Mouse (Mus musculus): ENCODE measurements at regions not wholly inside any gene's neighbourhood (a gene's known extent, or its start where the extent isn't known, plus 50 kb on each side); places are given as distances from the start of the nearest gene placed in this dataset.
"Not testable (repeated sequence)": the region's sequence is repeated elsewhere in the genome, so short reads cannot be mapped to it uniquely, and the experiment has no call there.

GRCm38 (mm10) chr2:17845447-17846092 lies 114.3 kb upstream of the Nebl start:
- DNase-seq (ENCODE audit: low spot score in 2 of 2) = not testable (repeated sequence)

GRCm38 (mm10) chr2:17844662-17845446 lies 113.6 kb upstream of the Nebl start:
- no peak for DNase-seq (ENCODE audit: low spot score in 2 of 2)

GRCm38 (mm10) chr2:17841963-17842362 lies 110.7 kb upstream of the Nebl start:
- DNase-seq (ENCODE audit: low spot score in 2 of 2) = no peak

GRCm38 (mm10) chr2:17841546-17841945 lies 110.3 kb upstream of the Nebl start:
- DNase-seq (ENCODE audit: low spot score in 2 of 2) = no peak

GRCm38 (mm10) chr2:17840941-17841498 lies 109.8 kb upstream of the Nebl start:
- DNase-seq (ENCODE audit: low spot score in 2 of 2) = no peak

- no peak for DNase-seq (ENCODE audit: low spot score in 2 of 2)
Observed at GRCm38 (mm10) chr2:17839649-17840048, 108.4 kb upstream of the Nebl start.

- DNase-seq (ENCODE audit: low spot score in 2 of 2) = no peak
Observed at GRCm38 (mm10) chr2:17838859-17839581, 107.8 kb upstream of the Nebl start.

- no peak for DNase-seq (ENCODE audit: low spot score in 2 of 2)
Observed at GRCm38 (mm10) chr2:17838381-17838680, 107.1 kb upstream of the Nebl start.

GRCm38 (mm10) chr2:17837541-17838380 lies 106.5 kb upstream of the Nebl start:
- no peak for DNase-seq (ENCODE audit: low spot score in 2 of 2)

GRCm38 (mm10) chr2:17832726-17833125 lies 101.5 kb upstream of the Nebl start:
- DNase-seq (ENCODE audit: low spot score in 2 of 2) = no peak

GRCm38 (mm10) chr2:17830216-17830615 lies 99.0 kb upstream of the Nebl start:
- DNase-seq (ENCODE audit: low spot score in 2 of 2) = no peak

GRCm38 (mm10) chr2:17825271-17825670 lies 94.0 kb upstream of the Nebl start:
- no peak for DNase-seq (ENCODE audit: low spot score in 2 of 2)

- DNase-seq (ENCODE audit: low spot score in 2 of 2) = no peak
Observed at GRCm38 (mm10) chr2:17824176-17824575, 92.9 kb upstream of the Nebl start.

GRCm38 (mm10) chr2:17822621-17823006 lies 91.3 kb upstream of the Nebl start:
- DNase-seq (ENCODE audit: low spot score in 2 of 2) = no peak

- DNase-seq (ENCODE audit: low spot score in 2 of 2) = no peak
Observed at GRCm38 (mm10) chr2:17821878-17822620, 90.8 kb upstream of the Nebl start.

- no peak for DNase-seq (ENCODE audit: low spot score in 2 of 2)
Observed at GRCm38 (mm10) chr2:17811943-17812670, 80.8 kb upstream of the Nebl start.

All from heart, adult 9 months (tissue).